Mouse (Mus musculus) ES-Bruce4 (cell line): Measurements from ENCODE around the gene Lin7a.

Source experiments
- CTCF ChIP-seq: IDR thresholded peaks from one replicate; pipeline ENCODE4 v1.8.1; 2011; ENCODE audit warnings: low read depth, low read length
- EP300 ChIP-seq: IDR thresholded peaks from 2 replicates; pipeline ENCODE4 v1.6.1; 2011; ENCODE audit warnings: low read depth, low read length; ENCODE audit not compliant: insufficient read depth
- POLR2A ChIP-seq: IDR thresholded peaks from one replicate; pipeline ENCODE4 v1.8.1; 2011; ENCODE audit warnings: low read length; ENCODE audit not compliant: insufficient read depth

- TF ChIP-seq EP300 (no peak), CTCF (no peak), POLR2A (no peak)
Observed at GRCm38 (mm10) chr10:107241406-107241805, 30.1 kb upstream of the Lin7a start.
